Mouse (Mus musculus) forebrain, postnatal 0 days (tissue): ENCODE results near the gene Rtkn2. TPM values are rescaled to one million over a fixed set of nuclear protein-coding genes. Genes with fewer than 3 reads are reported as not detected.

ENCODE experiments used
- ATAC-seq: fragments of 200-750 bp; cut with Nextera tagmentation; 2 replicates; pipeline ENCODE4 v1.8.0; 2017; ENCODE audit warnings: mild to moderate bottlenecking, moderate library complexity
- DNase-seq: peaks from one replicate; pipeline ENCODE4 v3.0.0-alpha.2; 2015
- H3K27ac ChIP-seq: fragments of 300-500 bp; sonication (generic); 2 replicates; pipeline ENCODE4 v1.5.1; 2014; ENCODE audit warnings: low read depth, mild to moderate bottlenecking, antibody characterized with exemption, low read length, moderate library complexity, mixed read lengths
- H3K27me3 ChIP-seq: fragments of 300-500 bp; sonication (generic); 2 replicates; pipeline ENCODE4 v1.6.1; 2014; ENCODE audit warnings: mild to moderate bottlenecking, low read length, mixed read lengths; ENCODE audit not compliant: insufficient read depth
- H3K36me3 ChIP-seq: fragments of 300-500 bp; sonication (generic); 2 replicates; pipeline ENCODE4 v1.6.1; 2014; ENCODE audit warnings: mild to moderate bottlenecking, moderate library complexity; ENCODE audit not compliant: insufficient read depth
- H3K4me1 ChIP-seq: fragments of 300-500 bp; sonication (generic); 2 replicates; pipeline ENCODE4 v1.6.1; 2014; ENCODE audit warnings: antibody characterized with exemption; ENCODE audit not compliant: insufficient read depth
- H3K4me2 ChIP-seq: fragments of 300-500 bp; sonication (generic); 2 replicates; pipeline ENCODE4 v1.6.1; 2014; ENCODE audit warnings: low read depth, mild to moderate bottlenecking, moderate library complexity
- H3K4me3 ChIP-seq: fragments of 300-500 bp; sonication (generic); 2 replicates; pipeline ENCODE4 v1.5.1; 2014; ENCODE audit warnings: low read depth, low read length, mixed read lengths
- H3K9ac ChIP-seq: fragments of 300-500 bp; sonication (generic); 2 replicates; pipeline ENCODE4 v1.6.1; 2014; ENCODE audit warnings: mild to moderate bottlenecking
- H3K9me3 ChIP-seq: fragments of 300-500 bp; sonication (generic); 2 replicates; pipeline ENCODE4 v1.6.1; 2016; ENCODE audit warnings: low read length
- CTCF ChIP-seq: sonication (generic); IDR thresholded peaks from 2 replicates; pipeline ENCODE4 v1.5.1; 2016; ENCODE audit warnings: antibody characterized with exemption, control low read depth, low read depth
- WGBS: fragments of 180-500 bp; shearing (Covaris S2); extraction: QIAGEN DNeasy Blood & Tissue Kit; methylation state at CpG from one replicate; pipeline ENCODE4 v1.1.7; 2014; 5-methylcytosine and 5-hydroxymethylcytosine counted together
- polyA plus RNA-seq: library from polyadenylated mRNA; unstranded; fragments of >200 nt; fragmentation: Nextera tagmentation; extraction: Ambion mirVana; gene quantifications from 2 replicates; pipeline ENCODE4 v1.2.1, GENCODE M21; 2015
- total RNA-seq: library from RNA; depleted of rRNA; stranded (reverse); fragments of >200 nt; gene quantifications from 2 replicates; pipeline ENCODE4 v1.2.3, GENCODE M21; 2014

The Rtkn2 gene
- total and polyA plus RNA-seq, 2 experiments from 2014 or later: 4.2 to 4.9 TPM

- Histone ChIP-seq H3K27ac (no peak overlapping the region), H3K9me3 (no peaks in the 10 kb centered on the region), H3K36me3 (no peaks in the 10 kb centered on the region), H3K4me1 (no peaks in the 10 kb centered on the region), H3K4me3 (no peak overlapping the region), H3K4me2 (no peak overlapping the region), H3K9ac (no peak overlapping the region), H3K27me3 (no peaks in the 10 kb centered on the region)
- 48% methylated on average over 6 of the region's 6 CpGs for WGBS
- ATAC-seq (no peak), DNase-seq (no peak)
- TF ChIP-seq CTCF: no peak
These were observed 13.3 kb upstream of the Rtkn2 start for GRCm38 (mm10) chr10:67966102-67966501.

DNA sequence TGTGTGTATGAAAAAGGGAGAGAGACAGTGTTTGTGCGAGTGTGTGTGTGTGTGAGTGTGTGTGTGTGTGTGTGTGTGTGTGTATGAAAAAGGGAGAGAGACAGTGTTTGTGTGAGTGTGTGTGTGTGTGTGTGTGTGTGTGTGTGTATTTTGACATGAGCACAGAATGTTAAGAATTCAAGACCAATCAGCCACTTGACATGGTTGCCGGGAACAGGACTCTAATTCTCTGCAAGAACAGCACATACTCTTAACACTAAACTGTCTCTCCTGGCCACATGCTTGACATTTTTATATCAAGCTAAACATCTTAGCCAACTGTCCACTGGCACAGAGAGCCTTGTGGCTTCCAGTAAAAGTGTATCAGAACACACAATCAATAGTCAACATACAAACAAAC is 12.4 kb upstream of the Rtkn2 start:
- no peak overlapping the region for H3K9ac ChIP-seq
- DNase-seq: no peak
- no peak overlapping the region for H3K4me3 ChIP-seq
- no peak overlapping the region for H3K27ac ChIP-seq
- TF ChIP-seq CTCF: no peak
- ATAC-seq: no peak
- H3K9me3 ChIP-seq: no peaks in the 10 kb centered on the region
- no peak overlapping the region for H3K4me2 ChIP-seq
- H3K36me3 ChIP-seq: no peaks in the 10 kb centered on the region
- 76% methylated on average over 2 of the region's 2 CpGs for WGBS
- H3K4me1 ChIP-seq: no peaks in the 10 kb centered on the region
- no peaks in the 10 kb centered on the region for H3K27me3 ChIP-seq

GRCm38 (mm10) chr10:67971166-67971796 is 8.1 kb upstream of the Rtkn2 start:
- no peak overlapping the region for H3K4me2 ChIP-seq
- no peaks in the 10 kb centered on the region for H3K27me3 ChIP-seq
- H3K4me1 ChIP-seq: no peaks in the 10 kb centered on the region
- H3K36me3 ChIP-seq: no peaks in the 10 kb centered on the region
- no peak for TF ChIP-seq CTCF
- no peaks in the 10 kb centered on the region for H3K9me3 ChIP-seq
- no peak overlapping the region for H3K27ac ChIP-seq
- DNase-seq (no peak), ATAC-seq (no peak)
- H3K4me3 ChIP-seq: no peak overlapping the region
- H3K9ac ChIP-seq: no peak overlapping the region
- 78% methylated on average over 11 of the region's 11 CpGs for WGBS

DNA sequence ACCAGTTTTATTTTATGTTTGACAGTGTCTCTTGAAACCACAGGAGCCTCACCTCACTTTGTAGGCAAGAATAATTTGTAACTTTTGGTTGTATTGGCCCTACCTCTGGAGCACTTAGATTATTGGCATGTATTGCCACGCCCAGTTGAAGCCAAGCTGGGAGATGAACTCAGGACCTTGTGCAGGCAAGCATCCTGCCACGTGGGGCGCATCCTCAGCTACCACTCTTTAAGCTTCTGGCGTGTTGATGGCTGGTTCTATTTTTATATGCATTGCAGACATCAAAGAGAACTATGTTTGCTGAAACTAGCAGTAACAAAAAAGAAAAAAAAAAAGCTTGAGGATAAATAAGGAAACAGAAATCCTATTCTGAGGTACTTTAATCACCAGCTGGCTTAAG is 2.1 kb upstream of the Rtkn2 start:
- Histone ChIP-seq H3K27ac (no peak overlapping the region), H3K9me3 (no peaks in the 10 kb centered on the region), H3K9ac (no peak overlapping the region), H3K4me1 (peaks cover 5% of the 10 kb centered on the region; the same call in 1 of the 2 replicates), H3K36me3 (no peaks in the 10 kb centered on the region), H3K27me3 (no peaks in the 10 kb centered on the region), H3K4me3 (no peak overlapping the region), H3K4me2 (no peak overlapping the region)
- no peak for TF ChIP-seq CTCF
- DNase-seq (no peak), ATAC-seq (no peak)
- 56% methylated on average over 4 of the region's 4 CpGs for WGBS

GRCm38 (mm10) chr10:67983776-67984175 is 4.4 kb downstream of the Rtkn2 start:
- H3K9me3 ChIP-seq: no peaks in the 10 kb centered on the region
- ATAC-seq (no peak), DNase-seq (no peak)
- peaks cover 5% of the 10 kb centered on the region; the same call in 1 of the 2 replicates for H3K4me1 ChIP-seq
- no peaks in the 10 kb centered on the region for H3K36me3 ChIP-seq
- no peak overlapping the region for H3K9ac ChIP-seq
- no peak for TF ChIP-seq CTCF
- 90% methylated on average over 8 of the region's 8 CpGs for WGBS
- H3K27me3 ChIP-seq: no peaks in the 10 kb centered on the region
- H3K4me3 ChIP-seq: no peak overlapping the region
- H3K27ac ChIP-seq: no peak overlapping the region
- H3K4me2 ChIP-seq: no peak overlapping the region

- no peak overlapping the region for H3K9ac ChIP-seq
- H3K36me3 ChIP-seq: no peaks in the 10 kb centered on the region
- H3K27ac ChIP-seq: no peak overlapping the region
- TF ChIP-seq CTCF: peak; percentile 92
- DNase-seq (peak; percentile 78), ATAC-seq (peak; percentile 80)
- WGBS: 41% methylated on average over 13 of the region's 13 CpGs
- peaks cover 5% of the 10 kb centered on the region; the same call in 1 of the 2 replicates for H3K4me1 ChIP-seq
- no peaks in the 10 kb centered on the region for H3K27me3 ChIP-seq
- H3K9me3 ChIP-seq: no peaks in the 10 kb centered on the region
- H3K4me2 ChIP-seq: no peak overlapping the region
- H3K4me3 ChIP-seq: no peak overlapping the region
These were observed 5.0 kb downstream of the Rtkn2 start for GRCm38 (mm10) chr10:67984271-67984943.

DNA sequence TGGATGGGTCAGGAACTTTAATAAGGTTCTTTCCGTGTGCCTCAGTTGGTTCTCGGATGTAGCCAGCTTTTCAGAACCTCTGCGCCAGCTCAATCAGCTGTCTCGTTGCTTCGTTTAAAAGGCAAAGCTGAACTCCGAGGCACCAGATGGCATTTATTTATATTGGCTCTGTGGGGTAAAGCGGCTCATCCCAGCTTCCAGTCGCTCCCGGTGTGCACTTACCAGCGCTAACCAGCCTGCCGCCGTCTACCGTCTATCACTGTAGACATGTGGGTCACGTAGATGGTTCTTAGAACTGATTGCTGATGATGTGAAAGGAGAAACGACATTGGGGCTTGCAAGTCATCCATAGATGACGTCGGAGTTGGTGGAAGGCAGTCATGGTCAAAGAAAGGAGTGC is 5.7 kb downstream of the Rtkn2 start:
- no peak overlapping the region for H3K4me2 ChIP-seq
- no peak overlapping the region for H3K9ac ChIP-seq
- no peaks in the 10 kb centered on the region for H3K9me3 ChIP-seq
- H3K36me3 ChIP-seq: no peaks in the 10 kb centered on the region
- H3K27ac ChIP-seq: no peak overlapping the region
- ATAC-seq (no peak), DNase-seq (no peak)
- no peak for TF ChIP-seq CTCF
- WGBS: 79% methylated on average over 17 of the region's 17 CpGs
- peaks cover 3% of the 10 kb centered on the region; the same call in 1 of the 2 replicates for H3K4me1 ChIP-seq
- H3K4me3 ChIP-seq: no peak overlapping the region
- H3K27me3 ChIP-seq: no peaks in the 10 kb centered on the region
